Mouse (Mus musculus) embryonic facial prominence, embryonic 13.5 days (tissue): ENCODE data around the gene U2af1l4. TPM values are rescaled to one million over a fixed set of nuclear protein-coding genes. Genes with fewer than 3 reads are reported as not detected.

ENCODE experiments used
- ATAC-seq: fragments of 200-750 bp; cut with Nextera tagmentation; 2 replicates; pipeline ENCODE4 v1.8.0; 2017; ENCODE audit warnings: low read depth; ENCODE audit not compliant: insufficient number of reproducible peaks, insufficient read depth, low FRiP score, low TSS enrichment
- H3K27ac ChIP-seq: fragments of 300-500 bp; sonication (generic); 2 replicates; pipeline ENCODE4 v1.5.1; 2015; ENCODE audit warnings: moderate library complexity, mild to moderate bottlenecking, inconsistent platforms
- H3K27me3 ChIP-seq: fragments of 300-500 bp; sonication (generic); 2 replicates; pipeline ENCODE4 v1.6.1; 2015; ENCODE audit warnings: mild to moderate bottlenecking, inconsistent platforms
- H3K36me3 ChIP-seq: fragments of 300-500 bp; sonication (generic); 2 replicates; pipeline ENCODE4 v1.6.1; 2015; ENCODE audit warnings: mild to moderate bottlenecking, inconsistent platforms
- H3K4me1 ChIP-seq: fragments of 300-500 bp; sonication (generic); 2 replicates; pipeline ENCODE4 v1.6.1; 2015; ENCODE audit warnings: inconsistent platforms
- H3K4me2 ChIP-seq: fragments of 300-500 bp; sonication (generic); 2 replicates; pipeline ENCODE4 v1.6.1; 2015; ENCODE audit warnings: moderate library complexity, mild to moderate bottlenecking, inconsistent platforms
- H3K4me3 ChIP-seq: fragments of 300-500 bp; sonication (generic); 2 replicates; pipeline ENCODE4 v1.5.1; 2015; ENCODE audit warnings: mild to moderate bottlenecking, inconsistent platforms
- H3K9ac ChIP-seq: fragments of 300-500 bp; sonication (generic); 2 replicates; pipeline ENCODE4 v1.6.1; 2015; ENCODE audit warnings: mild to moderate bottlenecking, inconsistent platforms
- H3K9me3 ChIP-seq: fragments of 300-500 bp; sonication (generic); 2 replicates; pipeline ENCODE4 v1.6.1; 2016; ENCODE audit warnings: inconsistent platforms
- WGBS: fragments of 180-500 bp; shearing (Covaris S2); methylation state at CpG from one replicate; pipeline ENCODE4 v1.1.7; 2015; ENCODE audit warnings: mixed read lengths; 5-methylcytosine and 5-hydroxymethylcytosine counted together
- polyA plus RNA-seq: library from polyadenylated mRNA; unstranded; fragments of >200 nt; fragmentation: Nextera tagmentation; extraction: Ambion mirVana; gene quantifications from 2 replicates; pipeline ENCODE4 v1.2.1, GENCODE M21; 2015

Gene U2af1l4
- 97.0 and 104 TPM in 2 replicates for polyA plus RNA-seq

DNA sequence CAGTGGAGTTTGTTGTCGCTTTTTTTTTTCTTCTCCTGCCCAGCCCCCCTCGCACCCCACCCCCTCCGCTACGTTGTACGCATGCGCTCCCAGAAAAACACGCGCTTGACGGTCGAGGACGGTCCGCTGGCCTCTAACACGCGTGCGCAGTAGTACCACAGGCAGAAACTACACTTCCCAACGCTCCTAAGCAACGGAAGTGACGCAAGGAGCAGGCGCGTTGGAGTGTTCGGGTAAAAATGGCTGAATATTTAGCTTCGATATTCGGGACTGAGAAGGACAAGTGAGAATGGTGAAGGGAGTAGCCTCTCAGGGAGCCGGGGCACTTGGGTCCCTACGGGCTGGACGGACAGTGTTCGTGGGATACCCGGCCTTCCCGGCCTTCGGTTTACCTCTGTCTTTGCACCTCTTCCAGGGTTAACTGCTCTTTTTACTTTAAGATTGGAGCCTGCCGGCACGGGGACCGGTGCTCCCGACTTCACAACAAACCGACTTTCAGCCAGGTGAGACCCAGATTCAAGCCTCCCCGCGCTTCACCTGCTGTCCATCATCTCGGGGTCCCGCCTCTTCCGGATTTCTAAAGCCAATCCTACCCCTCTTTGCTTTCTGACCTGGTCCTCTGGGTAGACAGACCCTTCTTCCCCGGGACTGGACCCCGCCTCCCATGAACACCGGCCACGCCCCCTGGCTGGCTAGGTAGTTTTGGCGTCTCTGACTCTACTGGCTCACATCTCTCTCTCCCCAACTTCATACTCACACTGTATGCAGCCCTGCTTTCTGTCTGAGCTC, at the start of gene U2af1l4, which contains the start of the genes Gm49396 and Psenen:
Gene U2af1l4, plus strand, starts transcription at position 185 of the 789 bp plus-strand sequence.
Gene Gm49396, plus strand, starts transcription at position 228 of the 789 bp plus-strand sequence.
Gene Psenen, minus strand, starts transcription at position 511 of the 789 bp plus-strand sequence.
- peak; percentile 84 for ATAC-seq
- peaks cover 33% of the 10 kb centered on the region for H3K4me1 ChIP-seq
- H3K36me3 ChIP-seq: peaks cover 34% of the 10 kb centered on the region
- H3K27me3 ChIP-seq: no peaks in the 10 kb centered on the region
- under 1% methylated on average over 45 of the region's 45 CpGs for WGBS
- no peaks in the 10 kb centered on the region for H3K9me3 ChIP-seq
- H3K4me2 ChIP-seq: peak within 1 kb of the TSS; percentile 82
- H3K4me3 ChIP-seq: peak within 1 kb of the TSS; percentile 76
- peak within 1 kb of the TSS; percentile 96 for H3K27ac ChIP-seq
- peak within 1 kb of the TSS; percentile 83 for H3K9ac ChIP-seq

DNA sequence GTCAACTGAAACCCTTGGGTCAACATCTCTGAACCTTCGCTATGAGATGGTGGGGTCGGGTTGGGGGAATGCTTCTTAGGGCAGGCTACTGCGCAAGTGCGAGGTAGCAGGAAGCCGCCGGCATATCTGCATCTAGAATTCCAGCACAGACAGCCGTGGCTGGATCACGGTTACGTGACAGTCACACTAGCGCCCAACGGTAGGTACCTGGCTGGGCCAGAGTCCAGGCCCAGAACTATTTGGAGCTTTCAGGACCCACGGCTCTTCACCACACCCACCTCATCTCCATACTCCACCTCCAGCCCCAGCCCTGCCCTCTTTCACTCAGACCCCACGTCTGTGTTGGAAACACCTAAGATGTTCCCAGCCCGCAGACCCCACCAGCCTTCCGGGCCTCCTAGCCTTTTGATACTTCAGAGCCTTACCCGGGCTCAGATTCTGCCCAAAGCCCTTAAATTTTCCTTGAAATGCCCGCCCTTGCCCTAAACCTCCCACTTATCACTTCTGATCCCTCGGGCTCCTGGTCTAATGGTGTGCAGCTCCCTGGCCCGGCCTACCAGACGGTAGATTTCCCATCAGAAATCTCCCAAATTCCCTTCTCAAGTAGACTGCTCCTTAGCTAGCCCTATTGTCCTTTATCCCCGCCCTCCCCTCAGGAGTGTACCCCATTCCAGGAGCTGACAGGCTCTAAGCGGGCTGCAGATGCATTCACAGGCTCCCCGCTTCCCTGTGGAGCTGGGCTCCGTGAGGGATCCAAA, 47.9 kb upstream of the U2af1l4 start:
- 54% methylated on average over 24 of the region's 24 CpGs for WGBS
- Histone ChIP-seq H3K27ac (no peak overlapping the region), H3K4me3 (no peak overlapping the region), H3K27me3 (no peaks in the 10 kb centered on the region), H3K4me2 (no peak overlapping the region), H3K36me3 (no peaks in the 10 kb centered on the region), H3K9ac (no peak overlapping the region), H3K9me3 (no peaks in the 10 kb centered on the region), H3K4me1 (no peaks in the 10 kb centered on the region)
- no peak for ATAC-seq

DNA sequence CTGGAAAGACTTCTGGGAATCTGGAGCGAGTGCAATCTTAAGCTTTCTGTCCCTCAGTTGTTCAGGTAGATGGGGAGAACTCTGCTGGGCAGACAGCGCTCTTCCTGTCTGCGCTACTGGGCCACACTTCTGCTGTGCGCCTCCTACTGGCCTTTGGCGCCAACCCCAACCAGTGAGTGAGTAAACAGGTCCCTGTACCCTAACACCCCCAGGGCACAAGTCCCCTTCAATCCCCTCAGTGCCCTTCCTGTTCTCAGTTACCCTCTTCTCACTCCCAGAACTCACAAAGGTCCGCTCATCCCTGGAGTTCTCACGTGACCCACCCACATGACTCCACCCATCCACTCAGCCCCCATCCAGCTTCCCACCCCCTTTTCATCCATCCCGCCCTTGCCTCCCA, 44.8 kb upstream of the U2af1l4 start:
- no peaks in the 10 kb centered on the region for H3K27me3 ChIP-seq
- H3K4me3 ChIP-seq: no peak overlapping the region
- H3K27ac ChIP-seq: no peak overlapping the region
- WGBS: 30% methylated on average over 8 of the region's 8 CpGs
- no peaks in the 10 kb centered on the region for H3K9me3 ChIP-seq
- H3K9ac ChIP-seq: no peak overlapping the region; the same call in 1 of the 2 replicates
- H3K4me1 ChIP-seq: 0 out of 2 replicates have a peak, but pooled peaks cover 3% of the 10 kb centered on the region
- H3K36me3 ChIP-seq: peaks cover 10% of the 10 kb centered on the region
- no peak for ATAC-seq
- no peak overlapping the region for H3K4me2 ChIP-seq

DNA sequence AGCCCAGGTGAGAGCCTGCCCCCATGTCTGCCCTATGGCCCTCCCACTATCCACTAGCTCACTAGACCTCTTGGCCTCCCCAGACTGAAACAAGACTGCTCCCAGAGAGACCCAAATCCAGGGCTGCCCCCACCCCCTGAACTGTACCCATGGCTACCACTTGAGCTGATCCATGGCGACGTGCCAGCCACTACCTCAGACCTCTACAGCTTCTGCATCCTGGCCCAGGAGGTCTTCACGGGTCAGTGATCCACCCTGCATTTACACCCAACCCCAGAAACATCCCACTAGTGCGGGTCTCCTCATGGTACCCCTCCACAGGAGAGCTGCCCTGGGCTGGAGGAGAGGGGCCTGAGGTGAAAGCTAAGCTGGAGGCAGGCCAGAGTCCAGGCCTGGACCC, 42.7 kb upstream of the U2af1l4 start:
- WGBS: 76% methylated on average over 4 of the region's 4 CpGs
- H3K4me3 ChIP-seq: no peak overlapping the region
- H3K4me2 ChIP-seq: no peak overlapping the region
- no peaks in the 10 kb centered on the region for H3K9me3 ChIP-seq
- no peaks in the 10 kb centered on the region for H3K27me3 ChIP-seq
- ATAC-seq: no peak
- no peak overlapping the region for H3K27ac ChIP-seq
- H3K36me3 ChIP-seq: peaks cover 30% of the 10 kb centered on the region
- H3K4me1 ChIP-seq: 0 out of 2 replicates have a peak, but pooled peaks cover 3% of the 10 kb centered on the region
- no peak overlapping the region for H3K9ac ChIP-seq

DNA sequence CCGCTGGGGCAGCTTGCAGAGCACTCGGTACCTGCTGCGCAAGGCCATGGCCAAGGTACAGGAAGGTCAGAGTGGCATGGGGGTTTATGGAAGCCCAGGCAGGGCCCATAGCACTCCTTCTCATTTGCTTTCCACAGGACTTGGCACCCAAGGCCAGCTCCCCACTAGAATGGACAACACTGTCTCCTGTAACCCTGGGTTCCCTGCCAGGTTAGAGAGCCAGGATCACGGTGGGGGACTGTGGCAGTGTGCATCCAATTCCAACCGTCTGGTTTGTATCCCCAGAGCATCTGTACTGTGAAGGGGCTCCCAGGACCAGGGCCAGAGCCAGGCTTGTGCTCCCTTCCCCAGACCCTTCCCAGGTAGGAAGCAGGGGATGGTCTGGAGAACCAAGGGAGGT, 42.2 kb upstream of the U2af1l4 start:
- peaks cover 6% of the 10 kb centered on the region for H3K4me1 ChIP-seq
- WGBS: 67% methylated on average over 5 of the region's 5 CpGs

DNA sequence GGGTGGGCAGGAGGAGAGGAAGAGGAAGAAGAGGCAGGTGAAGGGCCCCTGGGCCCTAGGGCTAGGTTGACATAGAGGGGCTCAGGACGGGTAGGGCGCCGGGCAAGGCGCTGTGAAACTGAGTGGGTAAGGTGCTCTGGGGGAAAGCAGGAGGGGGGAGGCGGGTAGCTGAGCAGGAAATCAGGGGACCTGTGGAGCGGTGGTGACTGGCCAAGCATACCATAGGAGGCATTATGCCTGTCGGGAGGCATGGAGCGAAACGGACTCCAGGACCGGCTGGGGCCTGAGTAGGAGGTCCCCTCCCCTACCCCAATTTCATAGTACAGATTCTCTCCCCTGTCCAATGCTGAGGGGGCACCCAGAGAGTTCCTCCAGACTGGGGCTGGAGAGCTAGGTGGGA, 40.2 kb upstream of the U2af1l4 start:
- H3K36me3 ChIP-seq: peaks cover 54% of the 10 kb centered on the region
- H3K4me1 ChIP-seq: peaks cover 20% of the 10 kb centered on the region
- H3K4me2 ChIP-seq: no peak overlapping the region
- no peak for ATAC-seq
- H3K27ac ChIP-seq: no peak overlapping the region
- H3K9me3 ChIP-seq: no peaks in the 10 kb centered on the region
- 88% methylated on average over 10 of the region's 10 CpGs for WGBS
- H3K27me3 ChIP-seq: no peaks in the 10 kb centered on the region
- no peak overlapping the region for H3K9ac ChIP-seq
- no peak overlapping the region for H3K4me3 ChIP-seq

More for the DNA sequence above, 42.2 kb upstream of the U2af1l4 start:
- Histone ChIP-seq H3K4me3 (no peak overlapping the region), H3K4me2 (no peak overlapping the region), H3K9me3 (no peaks in the 10 kb centered on the region), H3K36me3 (peaks cover 35% of the 10 kb centered on the region), H3K9ac (no peak overlapping the region), H3K27me3 (no peaks in the 10 kb centered on the region), H3K27ac (0 out of 2 replicates have a peak overlapping the region, but pooled peaks have one; percentile 11)
- no peak for ATAC-seq

DNA sequence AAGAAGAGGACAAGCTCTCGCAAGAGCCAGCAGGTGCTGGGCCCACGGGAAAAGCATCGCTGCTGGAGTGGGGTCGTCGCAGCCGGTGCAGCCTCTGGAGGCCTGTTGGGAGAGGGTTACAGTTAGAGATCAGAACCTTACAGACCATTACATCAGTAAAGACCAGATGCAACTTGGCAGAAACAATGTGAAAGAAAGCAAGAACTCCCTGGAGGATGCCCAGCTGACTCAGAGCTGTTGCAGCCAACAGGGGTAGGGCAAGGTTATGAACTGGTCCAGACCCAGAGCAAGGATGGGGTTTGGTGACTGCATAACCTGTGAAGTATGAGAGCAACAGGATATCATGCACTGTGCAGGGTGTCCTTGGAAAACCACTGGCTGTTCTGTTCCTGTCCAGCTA, 38.6 kb upstream of the U2af1l4 start:
- Histone ChIP-seq H3K4me1 (peaks cover 20% of the 10 kb centered on the region), H3K36me3 (peaks cover 70% of the 10 kb centered on the region), H3K4me2 (no peak overlapping the region), H3K27me3 (no peaks in the 10 kb centered on the region), H3K9me3 (no peaks in the 10 kb centered on the region), H3K27ac (no peak overlapping the region), H3K9ac (no peak overlapping the region), H3K4me3 (no peak overlapping the region)
- ATAC-seq: no peak
- WGBS: 83% methylated on average over 6 of the region's 6 CpGs

DNA sequence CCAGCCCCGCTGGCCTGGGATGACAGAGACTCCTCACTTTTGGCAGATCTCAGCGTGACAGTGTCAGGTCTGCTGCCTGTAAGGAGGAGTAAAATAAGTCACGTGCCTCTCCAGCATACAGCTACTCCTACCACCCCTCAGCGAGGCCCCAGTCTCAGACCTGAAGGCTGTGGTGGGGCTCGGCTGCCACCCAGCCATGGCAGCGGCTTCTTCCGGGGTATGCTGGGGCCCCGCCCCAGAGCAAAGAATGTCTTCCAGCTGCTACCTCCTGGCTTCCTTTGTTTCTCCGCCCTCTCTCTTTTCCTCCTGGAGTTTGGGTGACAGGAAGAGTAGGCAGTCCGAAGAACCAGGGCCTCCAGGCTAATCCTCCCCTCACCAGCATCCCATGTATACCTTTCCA, 37.1 kb upstream of the U2af1l4 start:
- Histone ChIP-seq H3K4me1 (peaks cover 20% of the 10 kb centered on the region), H3K27me3 (no peaks in the 10 kb centered on the region), H3K4me3 (peak overlapping the region; percentile 27), H3K9me3 (no peaks in the 10 kb centered on the region), H3K27ac (peak overlapping the region; percentile 84), H3K9ac (peak overlapping the region; percentile 64), H3K36me3 (peaks cover 84% of the 10 kb centered on the region), H3K4me2 (peak overlapping the region; percentile 53)
- no peak for ATAC-seq
- WGBS: 14% methylated on average over 10 of the region's 10 CpGs

DNA sequence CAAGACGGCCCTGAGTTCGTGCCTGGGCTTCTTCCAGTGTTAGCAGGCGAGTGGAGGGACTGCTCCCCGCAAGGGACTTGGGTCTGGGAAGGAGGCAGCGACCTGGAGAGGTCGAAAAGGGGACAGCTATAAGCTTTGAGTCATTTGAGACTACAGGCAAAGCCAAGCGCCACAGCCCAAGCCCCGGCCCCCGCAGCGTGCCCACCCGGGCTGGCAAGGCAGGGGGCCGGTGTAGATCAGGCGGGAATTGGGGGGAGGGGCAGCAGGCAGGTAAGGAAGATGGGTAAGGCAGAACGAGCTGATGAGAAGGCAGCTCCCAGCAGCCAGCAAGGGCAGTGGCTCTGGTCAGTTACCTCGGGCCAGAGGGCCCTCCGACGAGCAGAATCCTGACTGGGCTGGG, 36.7 kb upstream of the U2af1l4 start:
- no peak for ATAC-seq
- peak overlapping the region; percentile 64 for H3K9ac ChIP-seq
- peak overlapping the region; percentile 84 for H3K27ac ChIP-seq

DNA sequence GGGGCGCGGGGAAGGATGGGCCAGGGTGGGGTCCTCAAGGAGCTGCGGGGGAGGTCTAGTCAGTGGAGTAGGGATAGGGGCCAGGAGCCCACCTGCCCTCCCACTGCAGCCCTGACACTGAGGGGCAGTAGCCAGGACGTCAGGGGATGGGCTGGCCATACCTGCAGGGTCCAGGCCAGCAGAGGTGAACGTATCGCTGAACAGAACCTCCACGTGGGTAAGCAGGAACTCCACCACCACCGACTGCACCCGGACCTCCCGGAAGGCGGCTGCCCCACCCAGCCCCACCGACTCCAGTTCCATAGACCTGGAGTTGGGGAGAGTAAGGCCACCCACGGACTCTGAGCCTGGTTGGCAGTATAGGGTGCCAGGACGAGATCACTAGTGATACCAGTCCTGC, 36.1 kb upstream of the U2af1l4 start:
- H3K9ac ChIP-seq: peak overlapping the region; percentile 64; the same call in 1 of the 2 replicates
- ATAC-seq: no peak
- H3K27ac ChIP-seq: peak overlapping the region; percentile 84
- 78% methylated on average over 14 of the region's 14 CpGs for WGBS
- no peaks in the 10 kb centered on the region for H3K27me3 ChIP-seq
- H3K4me1 ChIP-seq: peaks cover 26% of the 10 kb centered on the region
- no peaks in the 10 kb centered on the region for H3K9me3 ChIP-seq
- peaks cover 93% of the 10 kb centered on the region for H3K36me3 ChIP-seq
- H3K4me2 ChIP-seq: peak overlapping the region; percentile 53
- H3K4me3 ChIP-seq: peak overlapping the region; percentile 27

More for the DNA sequence above, 36.7 kb upstream of the U2af1l4 start:
- Histone ChIP-seq H3K4me3 (peak overlapping the region; percentile 27), H3K9me3 (no peaks in the 10 kb centered on the region), H3K4me1 (peaks cover 23% of the 10 kb centered on the region), H3K36me3 (peaks cover 88% of the 10 kb centered on the region), H3K4me2 (peak overlapping the region; percentile 53), H3K27me3 (no peaks in the 10 kb centered on the region)
- 11% methylated on average over 17 of the region's 17 CpGs for WGBS

DNA sequence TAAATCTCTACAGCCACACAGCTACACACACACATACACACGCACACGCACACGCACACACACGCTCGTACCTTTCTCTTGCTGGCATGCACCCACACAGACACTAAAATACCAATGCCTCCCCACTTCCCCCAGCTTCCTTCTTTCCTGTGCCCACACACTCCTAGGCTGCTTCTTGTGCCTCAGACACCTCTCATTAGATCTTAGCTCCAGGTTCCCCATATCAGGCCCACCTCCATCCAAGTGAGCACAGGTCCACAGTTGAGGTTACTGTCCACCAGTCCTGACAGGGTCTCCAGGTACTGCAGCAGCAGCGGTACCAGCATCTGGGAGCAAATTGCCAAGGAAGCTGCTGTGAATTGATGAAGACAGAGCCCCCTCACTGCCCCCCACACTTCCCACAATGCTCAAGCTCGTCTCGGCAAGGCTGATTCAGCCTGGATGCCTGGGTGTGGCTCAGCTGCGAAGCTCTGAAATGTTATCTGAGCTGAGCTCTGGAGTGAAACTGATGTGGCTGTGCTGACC, 31.7 kb upstream of the U2af1l4 start:
- no peak for ATAC-seq
- H3K27ac ChIP-seq: no peak overlapping the region
- peaks cover 42% of the 10 kb centered on the region for H3K4me1 ChIP-seq
- H3K27me3 ChIP-seq: no peaks in the 10 kb centered on the region
- H3K9me3 ChIP-seq: no peaks in the 10 kb centered on the region
- no peak overlapping the region for H3K4me2 ChIP-seq
- H3K36me3 ChIP-seq: peaks cover 57% of the 10 kb centered on the region
- H3K9ac ChIP-seq: peak overlapping the region; percentile 78
- 71% methylated on average over 9 of the region's 9 CpGs for WGBS
- no peak overlapping the region for H3K4me3 ChIP-seq
